Mouse (Mus musculus) cerebellum, adult 9-11 months (tissue): ENCODE data around the gene Atp13a5.

Source experiments
- DNase-seq: peaks from one replicate; pipeline ENCODE4 v3.0.0; 2022

The Atp13a5 gene

DNA sequence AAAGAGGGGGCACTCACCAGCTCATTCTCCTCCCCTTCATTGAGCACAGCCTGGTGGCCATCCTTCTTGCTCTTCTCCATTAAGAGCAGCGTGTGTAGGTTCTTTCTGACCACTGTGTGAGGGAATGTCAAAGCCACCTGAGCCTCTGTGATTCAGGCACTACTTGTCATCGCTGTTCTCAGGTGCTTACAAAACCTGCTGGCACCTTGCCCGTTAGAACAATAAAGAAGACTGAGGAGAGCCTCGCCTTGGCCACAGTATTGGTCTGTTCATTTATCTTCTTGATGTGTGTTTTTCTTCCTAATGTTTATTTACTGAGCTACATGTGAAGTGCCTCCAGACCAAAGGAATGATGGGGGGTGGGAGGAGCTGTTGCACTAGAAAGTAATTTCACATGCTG, at the start of gene Atp13a5:
TSS of gene Atp13a5 (minus strand) at position 275 of the 400 bp plus-strand sequence.
- DNase-seq: no peak

- DNase-seq: no peak
Observed at GRCm38 (mm10) chr16:29414822-29415221, 36.3 kb upstream of the Atp13a5 start.

DNA sequence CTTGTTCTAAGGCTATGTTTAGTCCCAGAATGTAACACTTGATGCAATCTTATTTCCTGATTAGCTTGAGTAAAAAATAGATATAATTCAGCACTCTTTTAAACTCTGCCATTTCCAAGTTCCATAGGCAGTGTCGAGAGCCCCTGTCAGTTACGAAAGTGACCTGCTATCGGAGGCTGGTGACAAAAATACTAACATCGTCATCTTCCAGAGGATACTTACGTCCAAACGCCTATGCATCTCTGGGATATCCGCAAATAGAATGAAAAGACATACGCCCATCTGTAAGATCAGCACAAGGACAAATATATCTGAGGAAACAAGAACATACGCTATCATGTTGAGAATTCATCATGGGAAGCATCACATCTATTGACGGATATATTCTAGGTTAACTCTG, 28.8 kb upstream of the Atp13a5 start:
- DNase-seq: no peak

DNA sequence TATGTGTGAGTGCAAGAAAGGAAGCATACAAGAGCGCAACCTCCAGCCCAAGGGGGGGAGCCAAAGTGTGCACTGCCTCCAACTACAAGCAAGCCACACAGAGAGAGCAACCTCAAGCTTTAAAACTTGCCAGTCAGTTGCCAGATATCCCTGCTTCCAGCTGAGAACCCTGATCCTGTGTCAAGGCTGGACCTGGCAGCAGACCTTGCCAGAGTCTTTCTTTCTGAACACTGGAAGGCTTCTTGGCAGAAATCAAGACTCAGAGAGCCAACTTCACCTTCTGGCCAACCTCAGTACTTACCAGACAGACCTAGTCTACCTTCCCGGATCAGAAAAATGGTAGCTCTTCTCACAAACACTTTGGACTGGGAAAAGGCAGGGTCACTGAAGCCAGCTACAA, 20.5 kb upstream of the Atp13a5 start:
- DNase-seq: peak; percentile 57

DNA sequence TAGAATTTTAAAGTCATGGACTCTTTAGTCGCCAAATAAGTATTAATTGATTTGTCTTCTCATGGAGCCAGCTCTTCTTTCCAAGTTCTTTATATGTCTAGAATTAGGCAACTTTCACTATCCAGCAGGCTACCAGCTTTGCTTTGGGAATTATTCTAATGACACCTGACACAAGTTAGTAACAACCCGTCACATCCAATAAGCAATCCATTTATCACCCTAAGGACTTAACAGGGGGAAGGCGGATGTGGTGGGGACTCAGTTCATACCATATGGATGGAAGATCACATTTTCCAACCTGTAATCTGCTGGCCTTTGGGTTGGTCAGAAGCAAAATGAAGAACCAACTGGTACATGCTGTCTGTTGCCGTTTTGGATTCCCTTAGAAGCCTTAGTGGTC, 6.2 kb upstream of the Atp13a5 start:
- DNase-seq: no peak

DNA sequence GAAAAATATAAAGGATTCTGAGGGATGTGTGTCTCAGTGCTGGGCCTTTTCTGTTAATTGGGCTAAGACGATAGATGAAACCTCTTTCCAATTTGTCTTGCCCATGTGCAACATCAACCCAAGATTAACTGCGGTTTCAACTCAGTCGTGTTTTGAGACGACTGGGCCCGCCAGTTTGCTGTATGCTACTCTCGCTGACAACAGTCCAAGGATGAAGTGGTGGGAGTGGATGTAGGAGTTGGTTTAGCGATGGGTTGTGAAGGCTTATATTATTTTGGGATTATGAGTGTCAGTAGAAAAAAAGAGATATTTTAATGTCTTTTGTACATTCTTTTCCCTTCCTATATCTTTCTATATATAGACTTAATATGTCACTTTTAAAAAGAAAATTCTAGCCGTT, 3.9 kb downstream of the Atp13a5 start:
- DNase-seq: no peak

- no peak for DNase-seq
Observed at GRCm38 (mm10) chr16:29331351-29332044, 47.0 kb downstream of the Atp13a5 start.

- no peak for DNase-seq
Observed at GRCm38 (mm10) chr16:29330948-29331347, 47.6 kb downstream of the Atp13a5 start.

DNA sequence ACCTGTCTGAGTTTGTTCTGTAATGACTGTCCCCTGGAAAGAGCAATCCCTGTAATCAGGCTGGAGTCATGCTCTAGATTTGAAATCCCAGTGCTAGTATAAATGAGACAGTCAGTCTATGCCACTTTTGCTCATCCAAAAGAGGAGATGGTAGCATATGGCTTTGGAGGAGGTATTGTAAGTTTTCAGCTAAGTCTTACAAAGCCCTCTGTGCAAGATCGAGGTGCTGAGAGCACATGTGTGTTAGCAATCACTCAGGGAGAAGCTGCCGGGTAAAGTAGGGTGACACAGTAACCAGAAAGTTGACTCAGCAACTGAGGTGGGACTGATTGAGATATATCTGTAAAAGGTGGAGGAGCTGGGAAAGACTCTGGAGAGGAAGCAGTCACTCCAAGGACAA, 49.3 kb downstream of the Atp13a5 start:
- DNase-seq: no peak

DNA sequence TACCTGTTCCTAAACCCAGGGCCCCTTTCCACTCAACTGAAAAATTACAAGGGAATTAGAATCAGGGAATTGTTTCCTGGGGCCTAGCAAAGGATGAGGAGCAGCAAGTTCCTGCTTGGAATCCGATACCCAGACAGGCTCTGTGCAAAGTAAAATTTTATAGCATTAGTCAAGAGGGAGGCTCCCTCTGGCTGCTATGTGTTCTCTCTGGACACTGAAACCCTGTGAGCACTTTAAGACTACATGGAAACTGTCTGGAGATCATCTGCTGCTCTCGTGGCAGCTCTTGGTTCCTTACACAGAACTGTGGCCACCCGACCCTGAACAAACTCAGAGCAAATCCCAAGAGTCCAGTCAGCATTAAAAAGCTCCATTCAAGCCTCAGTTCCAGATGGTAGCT, 50.6 kb downstream of the Atp13a5 start:
- no peak for DNase-seq

DNA sequence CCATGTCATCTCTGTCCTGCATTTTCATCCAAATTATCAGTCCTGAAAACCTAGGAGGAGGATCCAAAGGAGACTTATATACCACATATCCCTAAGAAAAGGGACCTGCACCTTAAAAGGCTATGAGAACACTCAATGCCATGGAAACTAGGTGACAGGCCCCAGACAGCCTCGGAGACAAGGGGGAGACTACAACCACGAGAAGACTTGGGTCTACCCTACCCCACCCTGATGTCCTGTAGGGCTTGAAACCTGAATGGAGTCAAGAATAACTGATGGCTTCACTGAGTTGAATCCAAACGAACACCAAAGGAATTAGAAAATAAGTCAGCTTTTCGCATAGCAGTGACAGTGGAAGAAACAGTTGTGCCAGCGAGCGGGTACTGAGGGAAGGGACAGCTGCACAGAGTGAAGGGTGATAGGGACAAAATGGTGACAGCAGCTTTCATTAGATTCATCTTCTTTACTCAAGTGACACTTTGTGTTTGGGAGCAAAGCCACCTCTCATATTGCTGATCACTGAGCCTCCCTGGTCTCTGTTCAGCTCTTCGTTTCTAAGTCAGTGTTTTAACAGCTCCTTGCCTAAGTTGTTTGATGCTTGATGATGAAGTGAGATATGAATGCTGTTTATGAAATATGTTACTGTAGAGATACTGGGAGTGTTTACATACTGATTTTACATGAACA, 53.2 kb downstream of the Atp13a5 start:
- no peak for DNase-seq

DNA sequence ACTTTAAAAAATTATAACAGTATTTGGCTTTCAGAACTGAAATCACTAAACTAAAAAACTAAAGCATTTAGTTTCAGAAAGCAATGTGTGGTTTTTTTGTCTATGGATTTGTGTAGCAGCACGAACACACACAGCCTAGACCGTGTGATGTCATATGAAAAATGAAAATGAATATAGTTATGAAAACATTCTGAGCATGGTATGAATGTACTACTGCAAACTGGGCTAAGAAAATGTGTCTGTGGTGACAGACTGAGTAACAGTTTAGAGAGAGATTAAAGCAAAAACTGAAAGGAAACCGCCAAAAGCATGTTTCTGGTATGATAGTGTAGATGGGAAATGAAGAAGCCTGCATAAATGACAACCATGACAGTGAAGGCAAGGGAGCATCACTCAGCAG, 57.8 kb downstream of the Atp13a5 start:
- no peak for DNase-seq

GRCm38 (mm10) chr16:29315391-29315790, 63.1 kb downstream of the Atp13a5 start:
- DNase-seq: no peak

- DNase-seq: no peak
Observed at GRCm38 (mm10) chr16:29314991-29315390, 63.5 kb downstream of the Atp13a5 start.

GRCm38 (mm10) chr16:29297555-29298021, 80.9 kb downstream of the Atp13a5 start:
- DNase-seq: no peak

DNA sequence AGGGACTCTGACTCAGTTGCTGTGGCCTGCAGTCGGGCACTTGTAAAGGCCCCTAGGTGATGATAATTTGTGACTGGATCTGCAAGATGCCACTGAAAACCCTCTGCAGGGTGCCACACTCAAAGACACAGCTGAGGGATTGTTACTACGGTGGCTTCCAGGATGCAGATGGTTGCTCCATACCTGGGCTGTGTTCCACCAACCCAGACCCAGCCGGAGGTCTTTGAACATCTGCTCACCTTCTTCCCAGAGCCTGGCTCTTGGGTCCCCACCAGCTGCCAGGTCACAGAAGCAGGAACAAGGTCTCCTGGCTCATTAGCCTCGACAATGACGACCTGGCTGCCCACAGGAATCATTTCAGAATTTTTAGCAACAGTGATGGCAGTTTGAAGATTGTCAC, 97.8 kb downstream of the Atp13a5 start:
- peak; percentile 20 for DNase-seq

DNA sequence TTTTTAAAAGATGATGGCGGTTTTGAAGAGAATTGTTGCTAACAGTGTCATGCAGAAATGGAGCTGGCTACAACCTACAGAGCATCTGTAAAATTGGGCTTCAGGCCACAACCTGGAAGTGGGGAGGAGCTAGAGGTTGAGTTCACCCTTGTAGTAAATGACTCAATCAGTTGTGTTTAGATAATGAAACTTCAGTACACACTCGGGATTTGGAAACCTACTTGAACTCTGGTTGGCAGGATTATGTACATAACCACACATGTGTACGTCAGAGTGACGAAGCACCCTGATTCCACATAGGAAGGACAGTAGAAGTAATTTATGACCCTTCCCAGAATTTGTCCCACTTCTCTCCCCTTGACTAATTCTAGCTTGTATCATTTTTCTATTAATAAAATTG, 124.2 kb downstream of the Atp13a5 start:
- no peak for DNase-seq

- DNase-seq: peak; percentile 10
Observed at GRCm38 (mm10) chr16:29235951-29236350, 142.6 kb downstream of the Atp13a5 start.

- DNase-seq: no peak
Observed at GRCm38 (mm10) chr16:29216395-29217295, 161.9 kb downstream of the Atp13a5 start.

DNA sequence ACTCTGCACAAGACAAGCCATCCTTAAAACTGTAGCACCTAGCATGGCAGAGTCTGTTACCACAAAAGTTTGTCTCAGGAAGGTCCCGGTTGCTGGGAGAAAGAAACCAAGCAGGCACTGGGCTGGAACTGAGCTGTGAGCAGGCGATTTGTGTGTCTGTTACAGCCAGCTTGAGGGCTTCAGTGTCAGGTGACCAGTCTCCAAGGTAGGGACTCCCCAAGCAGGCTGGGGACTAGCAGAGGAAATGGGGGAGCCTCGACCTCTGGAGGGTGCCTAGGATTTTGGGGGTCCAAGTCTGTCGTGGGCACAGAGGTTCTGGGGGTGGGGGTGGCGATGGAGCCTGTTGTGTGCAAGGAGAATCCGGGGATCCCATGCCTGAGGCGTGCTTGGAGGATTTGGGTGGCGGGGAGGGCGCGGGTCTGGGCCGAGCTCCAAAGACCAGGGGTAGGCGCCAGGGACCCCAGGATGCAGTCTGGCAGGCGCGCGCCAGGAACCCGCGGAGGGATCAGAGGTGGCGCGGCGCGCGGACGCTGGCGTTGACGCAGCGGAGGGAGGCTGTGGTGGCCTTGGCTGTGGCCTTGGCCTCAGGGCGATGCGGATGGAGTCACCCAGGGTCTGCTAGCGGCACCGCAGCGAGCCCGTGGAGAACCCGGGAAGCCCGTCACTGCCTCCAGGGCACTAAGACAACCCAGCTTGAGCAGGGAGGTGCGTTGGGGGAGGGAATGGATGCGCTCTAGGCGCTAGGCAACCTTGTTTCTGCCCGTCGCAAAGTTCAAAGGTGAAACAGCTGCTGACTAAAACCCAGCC, 168.7 kb downstream of the Atp13a5 start, which contains the start of gene Hrasls:
TSS of gene Hrasls (plus strand) at position 91 of the 807 bp plus-strand sequence.
- peak; percentile 72 for DNase-seq

- peak; percentile 52 for DNase-seq
Observed at GRCm38 (mm10) chr16:29208841-29209240, 169.7 kb downstream of the Atp13a5 start.

GRCm38 (mm10) chr16:29205581-29205980, 173.0 kb downstream of the Atp13a5 start:
- no peak for DNase-seq
